Mouse (Mus musculus) cerebellum, postnatal 36 days (tissue): ENCODE data around the gene Cyfip2.
A peak's percentile ranks its signal among the peaks of the same experiment; 100 is the strongest.

Experiments
- DNase-seq, 2 experiments: peaks; one replicate each; pipeline ENCODE4 v3.0.0; 2021 to 2022; ENCODE audit warnings: mixed read lengths in 2 of 2

Gene Cyfip2

DNA sequence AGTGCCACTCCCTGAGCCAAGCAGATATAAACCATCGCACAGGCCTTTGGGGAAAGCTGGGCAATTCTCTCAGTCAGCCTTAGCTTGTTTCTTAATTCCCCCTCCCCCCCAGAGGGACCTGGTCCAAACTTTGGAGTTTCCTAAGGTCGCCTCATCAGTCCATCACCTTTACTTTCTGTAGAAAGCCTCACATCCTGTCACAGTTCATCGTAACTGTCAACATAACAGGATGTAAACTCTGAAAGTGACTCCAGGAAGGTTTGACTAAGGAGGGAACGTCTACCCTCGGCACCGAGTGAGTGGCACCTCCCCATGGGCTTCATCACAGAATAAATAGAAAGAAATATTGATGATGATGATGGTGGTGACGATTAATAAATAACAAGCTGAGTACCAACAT lies 4.9 kb downstream of the Cyfip2 start:
- no peak for DNase-seq

DNA sequence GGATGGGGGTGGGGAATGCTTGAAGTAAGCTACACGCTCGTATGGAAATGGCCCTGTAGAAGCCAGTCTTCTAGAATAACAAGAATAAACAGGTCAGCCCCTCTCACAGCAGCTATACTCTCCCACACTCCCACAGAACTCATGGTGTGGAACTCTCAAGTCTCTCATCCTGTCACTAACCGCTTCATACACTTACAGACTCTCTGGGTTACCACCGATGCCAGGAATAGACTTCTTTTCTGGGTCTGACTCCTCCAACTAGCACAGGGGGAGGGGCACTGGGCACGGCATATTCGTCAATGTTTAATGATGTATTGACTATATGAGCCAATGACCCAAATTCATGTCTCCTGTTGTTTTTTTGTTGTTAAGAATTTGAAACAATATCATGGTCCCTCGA lies 5.9 kb downstream of the Cyfip2 start:
- no peak for DNase-seq

DNA sequence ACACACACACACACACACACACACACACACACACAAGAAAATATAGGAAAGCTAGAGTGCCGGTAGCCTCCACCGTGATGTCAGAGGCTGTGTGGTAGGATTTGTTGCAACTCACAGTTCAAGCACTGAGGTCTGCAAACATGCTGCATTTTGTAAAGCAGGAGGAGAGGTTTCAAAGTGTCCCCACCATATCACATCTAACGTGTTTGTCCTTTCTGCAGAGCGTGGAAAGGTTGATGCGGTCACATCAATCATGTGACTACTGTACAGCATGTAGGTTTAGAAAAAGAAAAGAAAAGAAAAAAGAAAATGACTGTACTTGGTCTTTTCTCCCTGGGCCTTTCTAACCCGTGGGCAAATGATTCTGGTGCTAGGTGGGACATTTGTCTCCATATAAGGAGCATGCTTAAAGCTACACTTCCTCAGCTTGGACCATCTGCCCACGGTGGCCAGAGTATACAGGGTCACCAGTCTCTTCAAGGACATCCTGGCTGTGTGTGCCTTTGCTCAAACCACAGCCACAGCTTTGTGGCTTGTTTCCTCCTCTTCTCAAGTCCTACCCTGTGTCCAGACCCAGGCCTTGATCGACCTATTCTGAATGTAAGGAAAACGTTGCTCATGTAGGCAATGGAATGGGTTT lies 6.7 kb downstream of the Cyfip2 start:
- DNase-seq: no peak

DNA sequence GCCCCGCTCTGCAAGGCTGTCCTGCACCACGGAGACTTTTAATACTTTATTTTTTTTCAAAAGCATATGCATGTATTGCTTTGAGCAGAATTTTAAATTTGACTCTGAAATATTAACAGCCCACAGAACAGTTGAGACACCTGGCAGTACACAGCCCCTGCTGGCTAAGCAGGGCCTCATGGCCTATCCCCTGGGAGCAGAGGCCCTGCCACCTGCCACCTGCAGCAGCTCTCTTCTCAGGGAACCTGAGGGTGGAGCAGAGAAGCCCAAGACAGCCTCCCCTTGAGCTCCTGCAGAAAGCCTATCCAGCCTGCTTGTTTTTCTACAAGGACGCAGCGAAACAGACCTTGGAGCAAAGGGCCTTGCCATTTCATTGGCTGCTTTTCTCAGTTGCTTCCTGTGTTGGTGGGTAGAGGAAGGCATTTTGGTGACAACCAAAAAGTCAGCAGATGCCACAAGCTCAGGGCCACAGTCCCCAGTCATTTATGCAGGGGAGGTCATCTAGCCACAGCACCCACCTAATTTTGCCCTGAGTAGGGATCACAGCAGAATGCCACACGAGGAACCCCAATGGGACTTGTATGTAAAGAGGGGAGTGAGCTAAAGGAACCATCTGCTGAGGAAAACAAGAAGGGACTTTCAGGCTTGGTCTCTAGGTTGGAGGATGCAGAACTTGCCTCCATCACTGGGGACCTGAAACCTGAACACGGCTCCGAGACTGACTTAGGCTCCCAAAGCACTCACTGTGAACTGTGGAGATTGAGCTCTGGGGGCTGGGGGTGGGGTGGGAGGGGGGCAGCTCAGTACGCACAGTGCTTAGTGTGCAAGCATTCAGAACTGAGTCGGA lies 7.6 kb downstream of the Cyfip2 start:
- DNase-seq: peak in 1 of 2 experiments; percentile 31

DNA sequence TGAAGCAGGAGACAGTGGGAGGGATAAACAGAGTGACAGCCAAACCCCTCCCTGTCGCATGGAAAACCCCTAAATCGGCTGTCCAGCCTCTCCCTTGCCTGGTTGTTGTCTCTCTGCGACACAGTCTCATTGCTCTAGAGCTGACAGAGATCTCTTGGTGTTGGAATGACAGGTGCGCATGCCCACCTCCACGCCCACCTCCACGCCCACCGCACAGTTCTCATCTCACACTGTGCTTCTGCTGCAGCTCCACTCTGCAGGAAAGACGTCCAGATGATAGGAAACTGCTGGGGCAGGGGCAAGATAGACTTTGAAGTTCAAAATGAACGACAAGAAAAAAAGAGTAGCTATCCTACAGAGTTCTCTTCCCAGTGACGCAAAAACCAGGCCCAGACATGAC lies 8.6 kb downstream of the Cyfip2 start:
- no peak for DNase-seq

DNA sequence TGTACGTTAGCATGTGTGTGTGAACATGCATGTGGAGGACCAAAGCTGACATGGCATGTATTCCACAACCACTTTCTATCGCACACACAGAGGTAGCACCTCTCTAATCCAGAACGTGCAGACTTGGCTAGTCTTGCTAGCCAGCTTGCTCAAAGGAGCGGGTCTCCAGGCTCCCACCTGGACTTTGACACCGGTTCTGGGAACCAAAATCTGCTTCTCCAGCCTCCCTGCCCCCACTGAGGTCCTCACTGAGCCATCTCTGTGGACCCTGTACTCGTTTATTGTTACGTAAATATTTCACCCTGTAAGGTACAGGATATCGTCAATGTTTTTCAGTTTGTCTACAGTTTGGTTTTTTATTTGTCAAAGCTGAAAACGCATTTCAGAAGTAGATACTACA lies 10.2 kb downstream of the Cyfip2 start:
- no peak for DNase-seq

DNA sequence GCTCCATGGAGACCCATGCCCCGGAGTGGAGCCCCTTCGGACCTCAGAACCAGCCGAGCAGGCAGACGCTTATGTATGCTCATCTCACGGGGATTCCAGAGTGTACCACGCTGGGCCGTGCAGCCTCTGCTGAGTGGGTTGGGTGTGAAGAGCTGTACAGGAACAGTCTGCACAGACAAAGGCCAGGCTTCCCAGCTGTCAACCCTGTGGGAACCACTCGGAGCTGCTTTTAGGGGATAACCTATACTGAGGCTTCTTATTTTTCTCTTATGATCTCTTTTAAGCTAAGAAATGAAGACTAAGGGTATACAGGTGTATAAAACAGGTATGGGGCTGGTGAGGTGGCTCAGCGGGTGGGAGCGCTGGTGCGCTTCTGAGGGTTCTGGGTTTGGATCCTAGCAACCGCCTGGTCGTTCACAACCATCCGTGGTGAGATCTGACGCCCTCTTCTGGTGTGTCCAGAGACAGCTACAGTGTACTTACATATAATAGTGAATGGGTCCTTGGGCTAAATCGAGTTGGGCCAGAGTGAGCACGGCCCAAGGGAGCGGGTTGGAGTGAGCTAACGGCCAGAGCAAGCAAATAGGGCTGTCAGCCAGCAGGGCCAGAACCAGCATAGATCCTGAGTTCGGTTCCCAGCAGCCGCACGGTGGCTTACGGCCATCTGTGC lies 10.9 kb downstream of the Cyfip2 start:
- DNase-seq: no peak

DNA sequence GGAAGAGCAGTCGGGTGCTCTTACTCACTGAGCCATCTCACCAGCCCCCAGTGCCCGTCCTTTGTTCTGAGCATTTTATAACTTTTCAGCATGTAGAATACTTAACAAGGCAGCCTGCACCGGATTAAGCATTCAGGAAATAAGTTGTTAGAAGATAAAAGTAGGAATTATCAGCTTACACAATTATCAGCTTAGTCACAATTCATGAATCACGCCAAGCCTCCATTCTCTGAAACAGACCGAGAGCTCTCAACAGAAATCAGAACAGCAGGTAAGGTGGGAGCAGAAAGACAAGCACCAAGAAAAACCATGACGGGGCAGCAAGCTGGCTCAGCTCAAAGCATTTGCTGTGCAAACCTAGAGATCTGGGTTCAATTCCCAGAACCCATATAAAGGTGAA lies 12.8 kb downstream of the Cyfip2 start:
- no peak for DNase-seq

DNA sequence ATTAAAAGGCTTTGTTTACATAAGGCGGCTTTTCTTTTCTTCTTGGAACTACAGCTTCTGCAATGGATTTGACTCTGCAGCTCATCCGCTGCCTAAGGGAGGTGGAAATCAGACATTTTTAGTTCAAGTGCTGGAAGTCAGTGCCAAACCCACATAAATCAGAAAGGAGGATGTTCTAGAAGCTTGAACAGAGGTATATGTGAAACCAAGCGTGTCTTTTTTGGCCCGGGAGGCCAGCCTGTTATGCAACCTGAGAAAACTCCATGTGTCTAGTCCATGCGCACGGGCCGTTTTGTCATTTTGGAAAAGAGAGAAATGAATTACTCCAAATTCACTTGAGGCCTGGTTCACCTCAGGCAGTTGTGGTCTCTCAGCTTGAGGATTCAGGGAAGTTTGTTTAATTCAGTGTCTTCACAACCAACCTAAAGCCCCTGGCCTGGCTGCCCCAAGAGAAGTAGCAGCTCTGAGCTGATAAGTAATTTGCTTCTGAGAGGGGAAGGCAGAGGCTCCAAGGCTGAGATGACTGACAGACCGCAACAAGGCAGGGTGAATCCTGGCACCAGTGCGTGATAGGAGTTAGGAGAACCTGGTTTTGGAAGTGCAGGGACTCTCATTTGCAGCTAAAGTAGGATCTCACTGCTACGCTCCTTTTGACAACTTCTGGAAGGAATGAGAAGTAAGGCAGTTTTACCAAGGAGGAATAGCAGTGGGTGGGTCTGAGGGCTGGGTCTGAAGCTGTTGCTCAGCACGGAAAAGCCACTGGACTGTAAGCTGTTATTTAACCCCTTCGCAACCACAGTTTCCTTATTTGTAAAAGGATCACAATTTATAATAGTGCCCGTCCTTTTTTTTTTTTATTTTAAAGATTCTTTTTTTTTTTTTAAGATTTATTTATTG lies 13.5 kb downstream of the Cyfip2 start:
- peak; percentile 83 to 86 for DNase-seq

DNA sequence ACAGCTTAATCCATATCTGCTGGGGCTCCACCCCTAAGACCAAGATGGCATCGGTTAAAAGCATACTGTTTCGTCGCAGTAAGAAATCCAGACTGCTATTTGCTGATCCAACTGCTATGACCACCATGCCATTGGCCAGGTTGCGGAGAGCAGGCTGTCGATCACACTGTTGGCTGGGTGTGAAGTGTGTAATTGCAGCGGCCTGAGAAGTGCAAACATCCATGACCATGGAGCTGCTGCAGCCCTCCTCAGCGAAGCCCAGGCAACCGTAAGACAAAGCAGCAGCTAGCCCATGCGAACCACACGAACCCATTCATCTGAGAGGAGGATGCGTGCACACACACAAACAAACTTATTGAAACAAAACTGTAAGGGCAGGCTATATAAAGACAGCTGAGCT lies 18.3 kb downstream of the Cyfip2 start:
- DNase-seq: no peak

DNA sequence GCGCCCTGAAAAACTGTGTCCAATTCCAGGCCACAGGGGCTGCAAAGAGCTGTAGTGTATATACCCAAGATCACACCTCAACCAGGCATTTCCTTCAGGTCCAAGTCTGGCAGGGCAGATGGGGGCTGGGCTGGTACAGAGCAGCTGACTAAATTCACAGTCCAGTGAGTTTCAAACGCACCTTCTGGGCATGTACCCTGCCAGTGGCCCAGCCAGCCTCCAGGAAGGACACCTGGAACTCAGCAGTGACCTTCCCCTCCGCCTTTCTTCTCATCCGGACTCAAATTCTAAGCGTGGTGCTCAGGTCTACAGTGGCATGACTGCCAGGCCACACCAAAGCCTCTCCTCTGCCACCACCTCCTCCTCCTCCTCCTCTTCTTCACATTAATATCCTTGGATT lies 19.2 kb downstream of the Cyfip2 start:
- DNase-seq: peak; percentile 76 to 82

DNA sequence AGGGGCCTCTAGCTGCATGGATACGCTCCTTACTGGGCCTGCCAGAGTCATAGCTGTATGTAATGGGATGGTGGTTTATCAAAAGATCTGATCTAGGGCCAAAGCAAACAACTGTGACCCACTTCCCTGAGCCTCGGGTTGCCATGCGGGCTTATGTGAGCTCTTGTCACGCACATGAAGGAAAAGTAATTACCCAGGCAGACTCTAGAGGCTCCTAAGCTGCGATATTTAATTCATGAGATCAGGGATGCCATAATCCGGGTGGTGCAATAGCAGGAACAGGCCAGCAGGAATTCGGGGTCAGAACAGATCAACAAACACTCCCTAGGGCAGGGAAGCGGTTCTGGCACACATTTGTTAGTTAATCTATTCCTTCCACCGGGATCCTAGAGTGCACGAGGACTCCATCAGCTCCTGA lies 21.7 kb downstream of the Cyfip2 start:
- no peak for DNase-seq

DNA sequence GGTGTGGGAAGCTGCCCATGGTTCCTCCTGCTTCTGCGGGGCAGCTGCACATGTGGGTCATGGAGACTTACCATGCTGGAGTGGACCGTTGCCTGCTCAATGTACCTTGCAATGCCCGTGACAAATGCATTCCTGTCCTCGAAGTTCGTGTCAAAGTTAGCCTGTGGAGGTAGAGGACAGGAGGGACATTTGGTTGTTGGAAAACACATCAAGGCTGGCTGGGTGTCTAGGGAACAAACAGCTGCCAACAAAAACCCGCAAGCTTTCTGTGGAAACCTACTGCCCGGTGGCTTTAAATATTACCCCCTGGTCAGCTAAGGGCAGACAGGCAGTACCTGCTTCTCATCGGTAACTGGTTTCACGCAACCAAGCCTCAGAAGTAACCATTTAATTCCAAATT lies 23.1 kb downstream of the Cyfip2 start:
- no peak for DNase-seq

DNA sequence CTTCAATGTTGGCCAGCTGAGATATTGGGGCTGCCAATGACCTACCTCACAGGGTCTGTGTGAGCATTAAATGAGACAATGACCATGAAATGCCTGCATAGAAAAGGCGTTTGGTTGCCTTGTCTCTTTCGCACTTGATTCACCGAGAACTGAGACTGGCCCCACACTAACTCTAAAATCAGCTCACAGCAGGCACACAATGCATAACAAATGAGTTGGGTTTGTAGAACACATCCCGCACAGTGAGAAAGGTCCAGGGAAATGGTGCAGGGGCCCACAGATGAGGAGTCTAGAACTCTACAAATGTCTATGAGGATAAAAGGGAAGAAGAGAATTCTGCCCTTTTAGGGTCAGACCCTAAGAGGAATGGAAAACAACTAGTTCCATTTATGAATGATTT lies 23.6 kb downstream of the Cyfip2 start:
- no peak for DNase-seq

DNA sequence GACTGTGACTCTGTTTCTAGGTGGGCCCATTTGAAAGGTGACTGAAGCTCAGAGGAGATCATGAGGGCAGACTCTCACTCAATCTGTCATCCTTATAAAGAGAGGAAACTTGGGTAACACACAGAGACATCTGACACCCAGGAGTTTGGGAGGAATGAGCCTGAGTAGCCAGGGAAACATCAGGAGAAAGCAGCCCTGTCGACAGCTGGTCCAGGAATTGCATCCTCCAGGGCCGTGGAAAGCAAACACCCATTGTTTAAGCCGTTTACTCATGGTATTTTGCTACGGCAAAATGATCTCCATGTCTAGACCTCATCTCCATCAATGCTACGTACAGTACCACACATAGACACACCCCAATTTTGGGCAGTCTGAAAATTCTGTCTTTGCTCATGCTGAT lies 24.6 kb downstream of the Cyfip2 start:
- DNase-seq: no peak

DNA sequence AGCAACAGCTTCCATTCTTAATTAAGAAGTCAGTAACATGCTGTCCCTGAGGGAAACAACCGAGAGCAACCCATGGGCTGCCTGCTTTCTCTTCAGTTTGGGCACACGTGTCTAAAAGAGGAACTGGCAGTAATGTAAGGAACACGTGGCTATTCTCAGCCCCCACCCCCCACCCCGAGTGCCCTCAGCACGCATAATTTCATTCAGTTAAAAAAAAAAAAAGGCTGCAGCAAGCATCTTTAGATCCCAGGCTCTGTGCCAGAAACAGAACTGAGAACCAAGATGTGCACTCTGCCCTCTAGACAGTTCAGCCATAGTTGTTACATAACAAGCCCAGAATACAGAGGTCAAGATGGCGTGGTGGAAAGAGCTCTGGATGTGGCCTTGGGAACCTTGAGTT lies 25.9 kb downstream of the Cyfip2 start:
- DNase-seq: no peak

DNA sequence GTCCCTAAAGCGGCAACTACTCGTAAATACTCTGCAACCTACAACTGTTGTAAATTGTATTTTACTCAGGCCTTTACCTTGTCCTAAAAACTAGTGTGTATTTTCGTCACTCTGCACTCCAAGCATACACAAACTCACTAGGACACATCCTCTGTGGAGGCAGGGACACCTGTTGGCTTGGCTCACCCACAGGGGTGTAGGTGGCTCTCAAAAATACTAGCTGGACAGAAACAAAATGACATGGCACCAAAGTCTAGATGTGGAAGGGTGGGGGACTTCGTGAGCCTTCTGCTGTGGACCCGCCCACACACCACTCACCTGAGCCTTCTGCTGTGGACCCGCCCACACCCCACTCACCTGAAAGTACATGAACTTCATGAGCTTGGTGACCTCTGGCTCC lies 28.9 kb downstream of the Cyfip2 start:
- DNase-seq: no peak

DNA sequence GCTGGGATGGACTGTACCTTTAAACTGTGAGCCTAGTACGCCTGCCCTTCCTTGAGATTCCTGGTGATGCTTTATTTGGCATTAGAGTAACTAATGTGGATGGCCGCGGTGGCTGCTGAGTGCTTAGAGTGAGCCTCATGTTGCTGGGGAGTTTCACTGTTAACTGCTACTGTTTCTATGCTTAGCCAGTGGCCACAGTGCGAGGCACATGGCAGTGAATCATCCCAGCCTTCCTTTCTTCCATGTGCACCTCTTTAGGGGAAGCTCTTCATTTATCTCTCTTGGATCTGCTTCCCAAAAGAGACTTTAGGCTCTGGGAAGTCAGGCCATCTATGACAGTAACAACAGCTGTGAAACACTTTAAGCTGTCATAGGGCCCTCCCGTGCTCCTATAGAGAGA lies 30.0 kb downstream of the Cyfip2 start:
- no peak for DNase-seq

DNA sequence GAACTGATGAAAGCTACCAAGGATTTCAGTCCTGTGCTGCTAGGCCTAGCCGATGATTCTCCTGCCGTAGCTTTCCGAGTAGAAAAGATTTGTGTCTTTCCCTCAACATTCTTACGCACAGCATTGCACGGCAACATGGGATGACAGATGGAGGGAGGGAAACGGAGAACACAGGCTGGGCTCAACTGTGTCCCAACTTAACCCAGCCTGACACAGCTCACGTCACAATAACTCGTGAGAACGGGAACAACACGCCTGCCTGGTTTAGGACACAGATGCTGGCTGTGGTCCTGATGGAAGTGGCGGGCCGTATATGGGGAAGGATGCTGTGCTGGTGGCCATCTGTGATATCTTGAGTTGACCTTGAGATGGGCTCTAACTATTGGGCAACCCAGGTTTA lies 34.0 kb downstream of the Cyfip2 start:
- DNase-seq: no peak

DNA sequence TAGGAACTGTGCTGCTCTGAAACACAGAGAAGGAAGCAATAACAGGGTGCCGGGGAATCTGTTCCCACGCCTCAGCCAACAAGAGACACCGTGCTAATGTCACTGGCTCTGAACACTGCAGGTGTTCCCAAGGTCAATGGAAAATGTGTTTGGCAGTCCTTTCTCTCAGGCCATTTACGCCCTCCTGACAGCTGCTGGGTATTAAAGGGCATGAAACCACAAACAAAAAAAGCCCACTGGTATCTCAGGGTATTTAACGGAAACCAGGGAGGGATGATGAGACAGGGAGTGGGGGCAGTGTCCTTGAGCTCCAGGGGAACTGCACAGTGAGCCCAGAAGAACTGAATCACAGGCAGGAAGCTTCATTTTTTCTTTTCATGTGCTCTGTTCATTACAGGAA lies 34.5 kb downstream of the Cyfip2 start:
- DNase-seq: no peak

DNA sequence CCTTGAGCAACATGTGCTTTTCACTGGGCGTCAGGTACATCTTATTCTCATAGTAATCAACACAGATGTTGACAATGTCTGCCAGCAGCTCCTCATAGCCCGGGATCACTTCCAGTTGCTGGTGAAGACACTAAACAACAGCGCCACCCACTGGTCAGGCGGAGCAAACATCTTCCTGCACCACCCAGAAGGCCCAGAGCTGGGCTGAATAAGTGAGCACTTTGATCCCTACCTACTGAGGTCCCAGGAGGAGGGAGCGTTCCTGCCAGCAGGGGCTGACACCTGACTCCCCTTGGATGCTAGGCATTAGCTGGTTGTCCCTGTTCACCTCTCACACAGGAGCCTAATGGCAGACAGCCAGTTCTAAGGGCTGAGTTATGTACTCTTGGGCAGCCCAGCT lies 35.9 kb downstream of the Cyfip2 start:
- DNase-seq: peak in 1 of 2 experiments; percentile 58

DNA sequence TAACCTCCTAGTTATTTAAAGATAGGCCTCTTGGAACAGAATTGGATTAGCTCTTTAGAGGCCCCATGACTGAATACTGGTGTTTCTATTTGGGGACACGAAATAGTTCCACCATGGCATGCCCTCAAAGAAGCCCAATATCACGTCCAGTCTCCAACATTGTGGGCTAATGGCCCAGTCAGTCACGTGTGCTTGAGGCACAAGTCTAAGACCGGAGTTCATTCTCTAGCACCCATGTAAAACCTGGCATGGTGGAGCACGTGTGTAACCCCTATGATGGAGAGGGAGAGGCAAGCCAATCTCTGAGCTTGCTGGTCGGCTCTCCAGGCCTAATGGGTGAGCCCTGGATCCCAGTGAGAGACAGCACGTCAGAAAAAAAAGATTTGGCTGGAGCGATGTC lies 36.5 kb downstream of the Cyfip2 start:
- DNase-seq: no peak

DNA sequence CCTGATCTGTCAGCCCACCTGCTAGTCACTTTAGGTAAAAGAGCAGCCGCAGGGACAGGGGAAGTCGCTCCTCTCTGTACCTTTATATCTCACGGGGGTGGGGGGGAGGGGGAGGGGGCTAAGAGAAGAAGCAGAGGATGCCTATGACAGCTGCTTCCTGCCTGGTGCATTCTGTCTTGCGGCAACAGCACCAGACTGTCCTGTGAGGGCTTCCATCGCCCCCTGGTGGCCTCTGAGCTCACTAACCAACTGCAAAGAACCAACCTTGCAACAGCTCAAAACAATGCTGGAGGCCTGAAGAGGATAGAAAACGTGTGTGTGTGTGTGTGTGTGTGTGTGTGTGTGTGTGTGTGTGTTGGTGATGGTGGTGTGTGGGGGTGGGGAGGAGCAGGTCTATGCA lies 37.4 kb downstream of the Cyfip2 start:
- DNase-seq: peak; percentile 82 to 83
